Mouse (Mus musculus) ES-E14 (cell line): Measurements from ENCODE around the gene Klk1b1. TPM values are rescaled to one million over a fixed set of nuclear protein-coding genes. Genes with fewer than 3 reads are reported as not detected.
"Not testable (repeated sequence)": the region's sequence is repeated elsewhere in the genome, so short reads cannot be mapped to it uniquely, and the experiment has no call there.

Source experiments
- DNase-seq: peaks from one replicate; pipeline ENCODE4 v3.0.0-alpha.2; 2013; ENCODE audit warnings: low read depth, low spot score
- H3K27ac ChIP-seq: 2 replicates; pipeline ENCODE4 v1.5.1; 2012; ENCODE audit warnings: low read depth, mild to moderate bottlenecking, low read length, moderate library complexity, mixed read lengths; ENCODE audit not compliant: poor library complexity, insufficient read depth, severe bottlenecking
- H3K36me3 ChIP-seq: 2 replicates; pipeline ENCODE4 v1.6.1; 2012; ENCODE audit warnings: mild to moderate bottlenecking, low read length, moderate library complexity, mixed read lengths; ENCODE audit not compliant: control insufficient read depth, poor library complexity, insufficient read depth, severe bottlenecking
- H3K4me1 ChIP-seq, 2 experiments: fragments of 150-350 bp in 1 of 2; sonication (generic) in 1 of 2; 2 replicates each; pipeline ENCODE4 v1.6.1; 2012; ENCODE audit warnings: low read length in 2 of 2, mild to moderate bottlenecking in 1 of 2, mixed read lengths in 1 of 2; ENCODE audit not compliant: control insufficient read depth in 2 of 2, insufficient read depth in 2 of 2, poor library complexity in 1 of 2
- H3K4me3 ChIP-seq, 2 experiments: fragments of 150-350 bp in 1 of 2; sonication (generic) in 1 of 2; 2 replicates each; pipeline ENCODE4 v1.5.1; 2012; ENCODE audit warnings: low read length in 2 of 2, low read depth in 1 of 2, mild to moderate bottlenecking in 1 of 2, mixed read lengths in 1 of 2; ENCODE audit not compliant: insufficient read depth in 1 of 2, poor library complexity in 1 of 2, severe bottlenecking in 1 of 2
- H3K9ac ChIP-seq: 2 replicates; pipeline ENCODE4 v1.6.1; 2012; ENCODE audit warnings: low read depth, mild to moderate bottlenecking, low read length, mixed read lengths; ENCODE audit not compliant: poor library complexity, insufficient read depth, severe bottlenecking
- H3K9me3 ChIP-seq: fragments of 150-350 bp; sonication (generic); 2 replicates; pipeline ENCODE4 v1.6.1; 2012; ENCODE audit warnings: low read depth, mild to moderate bottlenecking, low read length; ENCODE audit not compliant: control insufficient read depth, insufficient read depth
- CHD2 ChIP-seq: IDR thresholded peaks from 2 replicates; pipeline ENCODE4 v1.6.1; 2014; ENCODE audit warnings: mild to moderate bottlenecking, low read depth, low read length, inconsistent platforms
- HCFC1 ChIP-seq: IDR thresholded peaks from 2 replicates; pipeline ENCODE4 v1.6.1; 2012; ENCODE audit warnings: low read length, inconsistent platforms, borderline replicate concordance; ENCODE audit not compliant: insufficient read depth
- MAFK ChIP-seq: IDR thresholded peaks from 2 replicates; pipeline ENCODE4 v1.6.1; 2014; ENCODE audit warnings: mild to moderate bottlenecking, low read depth, low read length, inconsistent platforms; ENCODE audit not compliant: insufficient read depth
- ZC3H11A ChIP-seq: IDR thresholded peaks from 2 replicates; pipeline ENCODE4 v1.6.1; 2012; ENCODE audit warnings: low read depth, mild to moderate bottlenecking, inconsistent platforms, low read length, borderline replicate concordance
- ZNF384 ChIP-seq: IDR thresholded peaks from 2 replicates; pipeline ENCODE4 v1.6.1; 2012; ENCODE audit warnings: low read depth, low read length, inconsistent platforms
- in situ Hi-C, 2 experiments: fragments of 600-800 bp; cut with MboI; formaldehyde crosslinking; loops; one replicate each; pipeline ENCODE4 v1.15.1; 2025; ENCODE audit warnings: low sequenced_read_pairs in 2 of 2, inconsistent platforms in 1 of 2; ENCODE audit not compliant: unreplicated experiment in 2 of 2
- total RNA-seq: library from RNA; depleted of rRNA; stranded (reverse); fragments of 300-350 nt; gene quantifications from 2 replicates; pipeline ENCODE4 v1.2.3, GENCODE M21; 2012

Klk1b1 gene
- total RNA-seq, 1 experiment, result not detected

GRCm38 (mm10) chr7:43944727-43945264, 21.8 kb upstream of the Klk1b1 start:
- no peak overlapping the region for H3K27ac ChIP-seq
- TF ChIP-seq HCFC1 (no peak), MAFK (no peak), ZC3H11A (no peak), CHD2 (no peak), ZNF384 (no peak)
- H3K4me1 ChIP-seq, result no peaks in the 10 kb centered on the region
- in situ Hi-C loops, result loop anchor here in 1 of 2 experiments (25.0 kb wide), 1 partner anchor 93 kb away; no protein-coding TSS in a partner anchor
- no peak overlapping the region for H3K4me3 ChIP-seq
- DNase-seq, result no peak
- no peaks in the 10 kb centered on the region for H3K36me3 ChIP-seq
- H3K9me3 ChIP-seq, result no peaks in the 10 kb centered on the region; the same call in 1 of the 2 replicates
- no peak overlapping the region for H3K9ac ChIP-seq

- H3K4me1 ChIP-seq, result no peaks in the 10 kb centered on the region
- no peak for DNase-seq
- no peaks in the 10 kb centered on the region; the same call in 1 of the 2 replicates for H3K9me3 ChIP-seq
- no peak for TF ChIP-seq ZC3H11A
- TF ChIP-seq CHD2, result no peak
- no peak for TF ChIP-seq HCFC1
- no peak for TF ChIP-seq MAFK
- TF ChIP-seq ZNF384, result no peak
- no peak within 1 kb of the TSS for H3K4me3 ChIP-seq
- no peak within 1 kb of the TSS for H3K27ac ChIP-seq
- no peaks in the 10 kb centered on the region for H3K36me3 ChIP-seq
- H3K9ac ChIP-seq, result no peak within 1 kb of the TSS
- in situ Hi-C loops, result loop anchor here in 1 of 2 experiments (25.0 kb wide), 1 partner anchor 262 kb away; the partner anchor contains the start of genes Klk1b4 and Klk1b5
These were observed 16.2 kb upstream of the Klk1b1 start, which contains the start of gene Klk1b8 for GRCm38 (mm10) chr7:43950364-43950763. Gene Klk1b8 (plus strand): TSS chr7:43950664.

GRCm38 (mm10) chr7:43952703-43953102, 13.8 kb upstream of the Klk1b1 start:
- TF ChIP-seq MAFK, result no peak
- TF ChIP-seq HCFC1, result no peak
- TF ChIP-seq ZNF384, result no peak
- TF ChIP-seq ZC3H11A, result no peak
- TF ChIP-seq CHD2, result no peak
- no peaks in the 10 kb centered on the region for H3K9me3 ChIP-seq
- H3K27ac ChIP-seq, result no peak overlapping the region
- no peak overlapping the region for H3K4me3 ChIP-seq
- no peaks in the 10 kb centered on the region for H3K36me3 ChIP-seq
- H3K4me1 ChIP-seq, result no peaks in the 10 kb centered on the region
- no peak for DNase-seq
- in situ Hi-C loops, result loop anchor here in 1 of 2 experiments (25.0 kb wide), 1 partner anchor 260 kb away; the partner anchor contains the start of genes Klk1b4 and Klk1b5
- no peak overlapping the region for H3K9ac ChIP-seq

GRCm38 (mm10) chr7:43967058-43967457, 507 bp downstream of the Klk1b1 start:
- DNase-seq, result no peak
- H3K9ac ChIP-seq, result no peak overlapping the region
- H3K27ac ChIP-seq, result no peak overlapping the region
- TF ChIP-seq CHD2 (no peak), ZC3H11A (no peak), MAFK (no peak), ZNF384 (no peak), HCFC1 (no peak)
- H3K36me3 ChIP-seq, result no peaks in the 10 kb centered on the region
- H3K4me3 ChIP-seq, result no peak overlapping the region
- no peaks in the 10 kb centered on the region for H3K4me1 ChIP-seq
- no peaks in the 10 kb centered on the region for H3K9me3 ChIP-seq
- in situ Hi-C loops, result loop anchor here in 1 of 2 experiments (10.0 to 25.0 kb wide), 2 partner anchors 128 to 245 kb away; partner anchors contain the start of genes Klk1b4 and Klk1b5

- no peak overlapping the region for H3K9ac ChIP-seq
- in situ Hi-C loops, result loop anchor here in 1 of 2 experiments (10.0 to 25.0 kb wide), 2 partner anchors 127 to 245 kb away; partner anchors contain the start of genes Klk1b4 and Klk1b5
- DNase-seq, result no peak
These were observed 1.1 kb downstream of the Klk1b1 start for GRCm38 (mm10) chr7:43967612-43968011.

GRCm38 (mm10) chr7:43975761-43976160, 9.2 kb downstream of the Klk1b1 start, which contains the start of gene Klk1b9:
Gene Klk1b9 (plus strand): TSS chr7:43976061.
- DNase-seq, H3K9ac ChIP-seq, in situ Hi-C loops, H3K4me3 ChIP-seq, H3K9me3 ChIP-seq, H3K27ac ChIP-seq, H3K36me3 ChIP-seq, H3K4me1 ChIP-seq: not testable (repeated sequence)

More at GRCm38 (mm10) chr7:43967612-43968011, 1.1 kb downstream of the Klk1b1 start:
- Histone ChIP-seq H3K9me3 (no peaks in the 10 kb centered on the region), H3K27ac (no peak overlapping the region), H3K4me1 (no peaks in the 10 kb centered on the region), H3K36me3 (no peaks in the 10 kb centered on the region), H3K4me3 (no peak overlapping the region)
- TF ChIP-seq ZC3H11A (no peak), ZNF384 (no peak), MAFK (no peak), HCFC1 (no peak), CHD2 (no peak)
